Mouse (Mus musculus): ENCODE results near the gene Cx3cr1.

DNA sequence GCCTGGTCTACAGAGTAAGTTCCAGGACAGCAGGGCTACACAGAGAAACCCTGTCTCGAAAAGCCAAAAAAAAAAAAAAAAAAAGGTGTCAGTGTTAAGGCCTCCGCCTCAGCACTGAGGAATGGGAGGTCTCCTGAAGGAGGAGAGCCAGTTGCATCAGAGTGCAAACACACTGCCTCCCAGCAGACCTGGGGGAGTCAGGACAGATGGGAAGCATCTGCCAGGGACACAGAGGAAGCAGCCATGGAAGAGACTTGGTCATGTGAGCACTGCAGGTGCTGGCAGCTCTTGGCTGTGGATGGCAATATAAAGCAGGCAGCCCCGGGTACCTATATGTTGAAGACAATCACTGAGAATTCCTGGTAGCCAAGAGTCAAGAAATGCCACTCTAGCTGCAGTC lies 159.7 kb downstream of the Cx3cr1 start:
- no peak for TF ChIP-seq CTCF (IDR thresholded peaks at IDR 0.05; ENCODE audit: borderline replicate concordance, extremely low read depth, insufficient read depth, insufficient read length)
- TF ChIP-seq POLR2A (IDR thresholded peaks at IDR 0.05; ENCODE audit: borderline replicate concordance, extremely low read depth, insufficient read depth, insufficient read length, poor library complexity, severe bottlenecking), result no peak

Measured in brain, embryonic 14.5 days (tissue).